Mouse (Mus musculus): ENCODE data around the gene Dab2. TPM values are rescaled to one million over a fixed set of nuclear protein-coding genes. Genes with fewer than 3 reads are reported as not detected.

Gene Dab2
- polyA plus RNA-seq, 1 experiment = not detected

- no peak overlapping the region for H3K4me3 ChIP-seq (replicated peaks)
Observed at GRCm38 (mm10) chr15:6398211-6398610, 98.6 kb downstream of the Dab2 start.

GRCm38 (mm10) chr15:6398881-6399280 lies 99.3 kb downstream of the Dab2 start:
- no peak for TF ChIP-seq GATA1 (IDR thresholded peaks at IDR 0.05; ENCODE audit: low read length)
- no peak for TF ChIP-seq TAL1 (IDR thresholded peaks at IDR 0.05; ENCODE audit: low read length)
- no peaks in the 10 kb centered on the region for H3K4me1 ChIP-seq (ENCODE audit: control insufficient read depth)
- H3K9me3 ChIP-seq (ENCODE audit: control insufficient read depth, low read length) = no peaks in the 10 kb centered on the region
- no peaks in the 10 kb centered on the region for H3K36me3 ChIP-seq (ENCODE audit: control insufficient read depth)
- H3K27me3 ChIP-seq (ENCODE audit: control insufficient read depth) = no peaks in the 10 kb centered on the region
- no peak overlapping the region for H3K4me3 ChIP-seq (replicated peaks)

More at GRCm38 (mm10) chr15:6398211-6398610, 98.6 kb downstream of the Dab2 start:
- no peaks in the 10 kb centered on the region for H3K27me3 ChIP-seq (ENCODE audit: control insufficient read depth)
- H3K36me3 ChIP-seq (ENCODE audit: control insufficient read depth) = no peaks in the 10 kb centered on the region
- TF ChIP-seq TAL1 (IDR thresholded peaks at IDR 0.05; ENCODE audit: low read length) = no peak
- TF ChIP-seq GATA1 (IDR thresholded peaks at IDR 0.05; ENCODE audit: low read length) = no peak
- H3K4me1 ChIP-seq (ENCODE audit: control insufficient read depth) = no peaks in the 10 kb centered on the region
- no peaks in the 10 kb centered on the region for H3K9me3 ChIP-seq (ENCODE audit: control insufficient read depth, low read length)

GRCm38 (mm10) chr15:6400115-6400514 lies 100.5 kb downstream of the Dab2 start:
- H3K36me3 ChIP-seq (ENCODE audit: control insufficient read depth) = no peaks in the 10 kb centered on the region
- H3K4me3 ChIP-seq (replicated peaks) = no peak overlapping the region
- H3K9me3 ChIP-seq (ENCODE audit: control insufficient read depth, low read length) = no peaks in the 10 kb centered on the region
- no peak for TF ChIP-seq TAL1 (IDR thresholded peaks at IDR 0.05; ENCODE audit: low read length)
- no peak for TF ChIP-seq GATA1 (IDR thresholded peaks at IDR 0.05; ENCODE audit: low read length)
- no peaks in the 10 kb centered on the region for H3K4me1 ChIP-seq (ENCODE audit: control insufficient read depth)
- no peaks in the 10 kb centered on the region for H3K27me3 ChIP-seq (ENCODE audit: control insufficient read depth)

- Histone ChIP-seq H3K27me3 (ENCODE audit: control insufficient read depth) (no peaks in the 10 kb centered on the region), H3K4me3 (replicated peaks) (no peak overlapping the region), H3K36me3 (ENCODE audit: control insufficient read depth) (no peaks in the 10 kb centered on the region), H3K9me3 (ENCODE audit: control insufficient read depth, low read length) (no peaks in the 10 kb centered on the region), H3K4me1 (ENCODE audit: control insufficient read depth) (no peaks in the 10 kb centered on the region)
- TF ChIP-seq TAL1 (IDR thresholded peaks at IDR 0.05; ENCODE audit: low read length) (no peak), GATA1 (IDR thresholded peaks at IDR 0.05; ENCODE audit: low read length) (no peak)
Observed at GRCm38 (mm10) chr15:6402433-6402832, 102.8 kb downstream of the Dab2 start.

GRCm38 (mm10) chr15:6404172-6404571 lies 104.6 kb downstream of the Dab2 start:
- Histone ChIP-seq H3K4me1 (ENCODE audit: control insufficient read depth) (no peaks in the 10 kb centered on the region), H3K4me3 (replicated peaks) (no peak overlapping the region), H3K27me3 (ENCODE audit: control insufficient read depth) (no peaks in the 10 kb centered on the region), H3K36me3 (ENCODE audit: control insufficient read depth) (no peaks in the 10 kb centered on the region), H3K9me3 (ENCODE audit: control insufficient read depth, low read length) (no peaks in the 10 kb centered on the region)
- TF ChIP-seq GATA1 (IDR thresholded peaks at IDR 0.05; ENCODE audit: low read length) (no peak), TAL1 (IDR thresholded peaks at IDR 0.05; ENCODE audit: low read length) (no peak)

GRCm38 (mm10) chr15:6406771-6407170 lies 107.2 kb downstream of the Dab2 start:
- Histone ChIP-seq H3K4me1 (ENCODE audit: control insufficient read depth) (no peaks in the 10 kb centered on the region), H3K36me3 (ENCODE audit: control insufficient read depth) (no peaks in the 10 kb centered on the region), H3K4me3 (replicated peaks) (no peak overlapping the region), H3K9me3 (ENCODE audit: control insufficient read depth, low read length) (no peaks in the 10 kb centered on the region), H3K27me3 (ENCODE audit: control insufficient read depth) (no peaks in the 10 kb centered on the region)
- no peak for TF ChIP-seq GATA1 (IDR thresholded peaks at IDR 0.05; ENCODE audit: low read length)

- no peak overlapping the region for H3K4me3 ChIP-seq (replicated peaks)
- H3K27me3 ChIP-seq (ENCODE audit: control insufficient read depth) = no peaks in the 10 kb centered on the region
- no peak for TF ChIP-seq TAL1 (IDR thresholded peaks at IDR 0.05; ENCODE audit: low read length)
- H3K36me3 ChIP-seq (ENCODE audit: control insufficient read depth) = no peaks in the 10 kb centered on the region
- H3K9me3 ChIP-seq (ENCODE audit: control insufficient read depth, low read length) = no peaks in the 10 kb centered on the region
- no peaks in the 10 kb centered on the region for H3K4me1 ChIP-seq (ENCODE audit: control insufficient read depth)
Observed at GRCm38 (mm10) chr15:6409031-6409430, 109.4 kb downstream of the Dab2 start.

GRCm38 (mm10) chr15:6410161-6410560 lies 110.6 kb downstream of the Dab2 start:
- TF ChIP-seq GATA1 (IDR thresholded peaks at IDR 0.05; ENCODE audit: low read length) (no peak), TAL1 (IDR thresholded peaks at IDR 0.05; ENCODE audit: low read length) (no peak)
- H3K36me3 ChIP-seq (ENCODE audit: control insufficient read depth) = no peaks in the 10 kb centered on the region
- no peaks in the 10 kb centered on the region for H3K27me3 ChIP-seq (ENCODE audit: control insufficient read depth)
- no peaks in the 10 kb centered on the region for H3K4me1 ChIP-seq (ENCODE audit: control insufficient read depth)
- no peaks in the 10 kb centered on the region for H3K9me3 ChIP-seq (ENCODE audit: control insufficient read depth, low read length)
- no peak overlapping the region for H3K4me3 ChIP-seq (replicated peaks)

- Histone ChIP-seq H3K27me3 (ENCODE audit: control insufficient read depth) (no peaks in the 10 kb centered on the region), H3K36me3 (ENCODE audit: control insufficient read depth) (no peaks in the 10 kb centered on the region)
- TF ChIP-seq TAL1 (IDR thresholded peaks at IDR 0.05; ENCODE audit: low read length) (no peak), GATA1 (IDR thresholded peaks at IDR 0.05; ENCODE audit: low read length) (no peak)
Observed at GRCm38 (mm10) chr15:6411334-6411733, 111.7 kb downstream of the Dab2 start.

GRCm38 (mm10) chr15:6415317-6415716 lies 115.7 kb downstream of the Dab2 start:
- Histone ChIP-seq H3K4me3 (replicated peaks) (no peak overlapping the region), H3K36me3 (ENCODE audit: control insufficient read depth) (no peaks in the 10 kb centered on the region), H3K4me1 (ENCODE audit: control insufficient read depth) (no peaks in the 10 kb centered on the region), H3K9me3 (ENCODE audit: control insufficient read depth, low read length) (no peaks in the 10 kb centered on the region), H3K27me3 (ENCODE audit: control insufficient read depth) (no peaks in the 10 kb centered on the region)
- TF ChIP-seq TAL1 (IDR thresholded peaks at IDR 0.05; ENCODE audit: low read length) (no peak), GATA1 (IDR thresholded peaks at IDR 0.05; ENCODE audit: low read length) (no peak)

More at GRCm38 (mm10) chr15:6411334-6411733, 111.7 kb downstream of the Dab2 start:
- H3K4me3 ChIP-seq (replicated peaks) = no peak overlapping the region
- H3K9me3 ChIP-seq (ENCODE audit: control insufficient read depth, low read length) = no peaks in the 10 kb centered on the region
- H3K4me1 ChIP-seq (ENCODE audit: control insufficient read depth) = no peaks in the 10 kb centered on the region

All from erythroblast, embryonic 14.5 days (primary cell).